Mouse (Mus musculus) embryonic facial prominence, embryonic 14.5 days (tissue): ENCODE data around the gene Wdr53. TPM values are rescaled to one million over a fixed set of nuclear protein-coding genes. Genes with fewer than 3 reads are reported as not detected.
"Not testable (repeated sequence)": the region's sequence is repeated elsewhere in the genome, so short reads cannot be mapped to it uniquely, and the experiment has no call there.

Source experiments
- ATAC-seq: fragments of 200-750 bp; cut with Nextera tagmentation; 2 replicates; pipeline ENCODE4 v1.8.0; 2017; ENCODE audit warnings: low read depth, moderate number of reproducible peaks, moderate TSS enrichment
- DNase-seq: peaks from one replicate; pipeline ENCODE4 v3.0.0-alpha.2; 2015; ENCODE audit warnings: low spot score
- H3K27ac ChIP-seq: fragments of 300-500 bp; sonication (generic); replicated peaks from 2 replicates; pipeline ENCODE4 v1.5.1; 2014; ENCODE audit warnings: low read depth, mild to moderate bottlenecking, low read length, moderate library complexity
- H3K27me3 ChIP-seq: fragments of 300-500 bp; sonication (generic); replicated peaks from 2 replicates; pipeline ENCODE4 v1.6.1; 2014; ENCODE audit warnings: low read length; ENCODE audit not compliant: control insufficient read depth, insufficient read depth
- H3K36me3 ChIP-seq: fragments of 300-500 bp; sonication (generic); 2 replicates; pipeline ENCODE4 v1.6.1; 2014; ENCODE audit warnings: low read length, mixed read lengths; ENCODE audit not compliant: control insufficient read depth, insufficient read depth
- H3K4me1 ChIP-seq: fragments of 300-500 bp; sonication (generic); 2 replicates; pipeline ENCODE4 v1.6.1; 2014; ENCODE audit warnings: antibody characterized with exemption, low read length; ENCODE audit not compliant: control insufficient read depth, insufficient read depth
- H3K4me2 ChIP-seq: fragments of 300-500 bp; sonication (generic); 2 replicates; pipeline ENCODE4 v1.6.1; 2014; ENCODE audit warnings: low read depth, mild to moderate bottlenecking, low read length, moderate library complexity, mixed read lengths
- H3K4me3 ChIP-seq: fragments of 300-500 bp; sonication (generic); 2 replicates; pipeline ENCODE4 v1.5.1; 2014; ENCODE audit warnings: low read depth, mild to moderate bottlenecking, low read length
- H3K9ac ChIP-seq: fragments of 300-500 bp; sonication (generic); 2 replicates; pipeline ENCODE4 v1.6.1; 2014; ENCODE audit warnings: low read depth, mild to moderate bottlenecking, low read length, moderate library complexity, mixed read lengths
- H3K9me3 ChIP-seq: fragments of 300-500 bp; sonication (generic); 2 replicates; pipeline ENCODE4 v1.6.1; 2016; ENCODE audit warnings: low read length; ENCODE audit not compliant: control insufficient read depth
- WGBS: fragments of 180-500 bp; shearing (Covaris S2); extraction: QIAGEN DNeasy Blood & Tissue Kit; methylation state at CpG from one replicate; pipeline ENCODE4 v1.1.7; 2014; 5-methylcytosine and 5-hydroxymethylcytosine counted together
- polyA plus RNA-seq: library from polyadenylated mRNA; unstranded; fragments of >200 nt; fragmentation: Nextera tagmentation; extraction: Ambion mirVana; gene quantifications from 2 replicates; pipeline ENCODE4 v1.2.1, GENCODE M21; 2014

Gene Wdr53
- polyA plus RNA-seq, 1 experiment from 2014 or later: 17.3 TPM

GRCm38 (mm10) chr16:32222399-32222798 lies 24.6 kb upstream of the Wdr53 start:
- DNase-seq (no peak), ATAC-seq (no peak)
- no peak overlapping the region for H3K27ac ChIP-seq
- no peak overlapping the region for H3K4me3 ChIP-seq
- H3K9me3 ChIP-seq: no peaks in the 10 kb centered on the region
- H3K36me3 ChIP-seq: no peaks in the 10 kb centered on the region
- H3K4me2 ChIP-seq: no peak overlapping the region
- H3K9ac ChIP-seq: no peak overlapping the region
- H3K4me1 ChIP-seq: no peaks in the 10 kb centered on the region
- H3K27me3 ChIP-seq: no peaks in the 10 kb centered on the region

- H3K27ac ChIP-seq, H3K9me3 ChIP-seq, ATAC-seq, H3K4me3 ChIP-seq, H3K27me3 ChIP-seq, H3K9ac ChIP-seq, DNase-seq, H3K4me1 ChIP-seq, H3K4me2 ChIP-seq: not testable (repeated sequence)
- H3K36me3 ChIP-seq: peaks cover 42% of the 10 kb centered on the region
- 89% methylated on average over 3 of the region's 3 CpGs for WGBS
Measured at GRCm38 (mm10) chr16:32232050-32232449, 15.0 kb upstream of the Wdr53 start.

- H3K27ac ChIP-seq: no peak overlapping the region
- no peak overlapping the region for H3K4me3 ChIP-seq
- peaks cover 57% of the 10 kb centered on the region for H3K36me3 ChIP-seq
- no peaks in the 10 kb centered on the region for H3K27me3 ChIP-seq
- H3K4me2 ChIP-seq: no peak overlapping the region
- no peak overlapping the region for H3K9ac ChIP-seq
- 90% methylated on average over 19 of the region's 19 CpGs for WGBS
- no peaks in the 10 kb centered on the region for H3K4me1 ChIP-seq
- ATAC-seq (no peak), DNase-seq (no peak)
- no peaks in the 10 kb centered on the region for H3K9me3 ChIP-seq
Measured at GRCm38 (mm10) chr16:32237930-32238680, 8.9 kb upstream of the Wdr53 start.

GRCm38 (mm10) chr16:32239428-32240312 lies 7.4 kb upstream of the Wdr53 start:
- peaks cover 44% of the 10 kb centered on the region for H3K36me3 ChIP-seq
- no peak overlapping the region for H3K9ac ChIP-seq
- 88% methylated on average over 2 of the region's 2 CpGs for WGBS
- H3K4me2 ChIP-seq: no peak overlapping the region
- no peak for ATAC-seq
- H3K4me3 ChIP-seq: no peak overlapping the region
- H3K27me3 ChIP-seq: no peaks in the 10 kb centered on the region
- no peaks in the 10 kb centered on the region for H3K9me3 ChIP-seq
- peaks cover under 1% of the 10 kb centered on the region; the same call in 1 of the 2 replicates for H3K4me1 ChIP-seq
- no peak for DNase-seq
- H3K27ac ChIP-seq: no peak overlapping the region

- peaks cover 9% of the 10 kb centered on the region; the same call in 1 of the 2 replicates for H3K36me3 ChIP-seq
- H3K27ac ChIP-seq: no peak overlapping the region
- no peak overlapping the region for H3K9ac ChIP-seq
- DNase-seq (no peak), ATAC-seq (no peak)
- no peaks in the 10 kb centered on the region for H3K27me3 ChIP-seq
- no peaks in the 10 kb centered on the region for H3K9me3 ChIP-seq
- no peak overlapping the region for H3K4me3 ChIP-seq
- H3K4me2 ChIP-seq: no peak overlapping the region
- 79% methylated on average over 3 of the region's 3 CpGs for WGBS
- H3K4me1 ChIP-seq: peaks cover 22% of the 10 kb centered on the region
Measured at GRCm38 (mm10) chr16:32243901-32244300, 3.1 kb upstream of the Wdr53 start.

- Histone ChIP-seq H3K4me3 (peak overlapping the region; percentile 80), H3K36me3 (no peaks in the 10 kb centered on the region), H3K9me3 (no peaks in the 10 kb centered on the region), H3K9ac (peak overlapping the region; percentile 88), H3K27ac (peak overlapping the region; percentile 94), H3K4me1 (peaks cover 22% of the 10 kb centered on the region), H3K27me3 (no peaks in the 10 kb centered on the region), H3K4me2 (peak overlapping the region; percentile 65)
- peak; percentile 45 for ATAC-seq
- peak; percentile 44 for DNase-seq
- 0% methylated on average over 19 of the region's 41 CpGs for WGBS
Measured at GRCm38 (mm10) chr16:32246351-32246791, 656 bp upstream of the Wdr53 start.

GRCm38 (mm10) chr16:32264225-32264624 lies 17.2 kb downstream of the Wdr53 start:
- H3K4me3 ChIP-seq, ATAC-seq, H3K27me3 ChIP-seq, H3K9me3 ChIP-seq, H3K27ac ChIP-seq, H3K4me1 ChIP-seq, H3K4me2 ChIP-seq, H3K36me3 ChIP-seq, DNase-seq, H3K9ac ChIP-seq: not testable (repeated sequence)
- 88% methylated on average over 2 of the region's 2 CpGs for WGBS

- WGBS: 85% methylated on average over 11 of the region's 11 CpGs
- no peaks in the 10 kb centered on the region for H3K9me3 ChIP-seq
- no peak within 1 kb of the TSS for H3K4me3 ChIP-seq
- no peaks in the 10 kb centered on the region for H3K36me3 ChIP-seq
- ATAC-seq (no peak), DNase-seq (no peak)
- no peaks in the 10 kb centered on the region for H3K4me1 ChIP-seq
- H3K27ac ChIP-seq: no peak within 1 kb of the TSS
- no peak within 1 kb of the TSS for H3K4me2 ChIP-seq
- H3K9ac ChIP-seq: no peak within 1 kb of the TSS
- no peaks in the 10 kb centered on the region for H3K27me3 ChIP-seq
Measured at GRCm38 (mm10) chr16:32271291-32271690, 24.3 kb downstream of the Wdr53 start, which contains the start of gene Smco1. Gene Smco1, plus strand, starts transcription at chr16:32271468.
